Mouse (Mus musculus): ENCODE results near the gene Mettl6.

DNA sequence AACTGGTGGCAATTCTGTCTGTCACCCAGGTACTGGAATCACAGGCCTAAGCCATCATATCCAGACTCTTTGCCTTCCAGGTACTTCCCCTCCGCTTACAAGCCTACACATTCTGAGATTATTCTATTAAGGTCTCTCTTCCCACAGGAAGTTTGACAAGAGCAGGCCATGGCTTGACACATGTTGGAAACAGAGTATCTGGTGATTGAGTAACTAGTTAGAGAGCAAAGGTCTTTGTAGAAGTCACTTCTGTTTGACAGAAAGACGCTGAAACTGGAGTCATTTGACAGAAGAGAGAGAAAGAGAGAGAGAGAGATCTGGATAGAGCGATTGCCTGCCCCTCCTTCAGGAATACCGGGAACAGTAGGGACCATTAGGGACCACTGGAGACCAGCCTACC, 36.0 kb upstream of the Mettl6 start:
- TF ChIP-seq MYOD1 (IDR thresholded peaks at IDR 0.05; ENCODE audit: control insufficient read depth, insufficient read length, low read depth) (no peak), CTCF (IDR thresholded peaks at IDR 0.05; ENCODE audit: control insufficient read depth, insufficient read depth, insufficient read length) (no peak), FOSL1 (IDR thresholded peaks at IDR 0.05; ENCODE audit: insufficient read depth, low read length, poor library complexity, severe bottlenecking) (no peak), CEBPB (IDR thresholded peaks at IDR 0.05; ENCODE audit: low read depth) (no peak), MYOG (IDR thresholded peaks at IDR 0.05; ENCODE audit: control insufficient read depth, extremely low read depth, insufficient read length) (no peak), USF1 (IDR thresholded peaks at IDR 0.05; ENCODE audit: low read depth) (no peak), MAX (IDR thresholded peaks at IDR 0.05) (no peak)
